Mouse (Mus musculus) hindbrain, embryonic 14.5 days (tissue): ENCODE measurements around the gene Galnt12. TPM values are rescaled to one million over a fixed set of nuclear protein-coding genes. Genes with fewer than 3 reads are reported as not detected.

Experiments
- ATAC-seq: fragments of 200-750 bp; cut with Nextera tagmentation; 2 replicates; pipeline ENCODE4 v1.8.0; 2017; ENCODE audit warnings: moderate number of reproducible peaks, mild to moderate bottlenecking, moderate TSS enrichment, moderate library complexity; ENCODE audit not compliant: low FRiP score
- DNase-seq: peaks from one replicate; pipeline ENCODE4 v3.0.0-alpha.2; 2015; ENCODE audit warnings: low spot score
- H3K27ac ChIP-seq: fragments of 300-500 bp; sonication (generic); 2 replicates; pipeline ENCODE4 v1.5.1; 2014; ENCODE audit warnings: mild to moderate bottlenecking, moderate library complexity
- H3K27me3 ChIP-seq: fragments of 300-500 bp; sonication (generic); 2 replicates; pipeline ENCODE4 v1.6.1; 2014; ENCODE audit warnings: mild to moderate bottlenecking, low read length, mixed read lengths; ENCODE audit not compliant: control insufficient read depth, insufficient read depth
- H3K36me3 ChIP-seq: fragments of 300-500 bp; sonication (generic); replicated peaks from 2 replicates; pipeline ENCODE4 v1.6.1; 2014; ENCODE audit not compliant: control insufficient read depth, insufficient read depth
- H3K4me1 ChIP-seq: fragments of 300-500 bp; sonication (generic); replicated peaks from 2 replicates; pipeline ENCODE4 v1.6.1; 2014; ENCODE audit warnings: antibody characterized with exemption, low read length, mixed read lengths; ENCODE audit not compliant: control insufficient read depth, insufficient read depth
- H3K4me2 ChIP-seq: fragments of 300-500 bp; sonication (generic); replicated peaks from 2 replicates; pipeline ENCODE4 v1.6.1; 2014; ENCODE audit warnings: mild to moderate bottlenecking, moderate library complexity
- H3K4me3 ChIP-seq: fragments of 300-500 bp; sonication (generic); replicated peaks from 2 replicates; pipeline ENCODE4 v1.5.1; 2014; ENCODE audit warnings: mild to moderate bottlenecking, low read length
- H3K9ac ChIP-seq: fragments of 300-500 bp; sonication (generic); 2 replicates; pipeline ENCODE4 v1.6.1; 2014
- H3K9me3 ChIP-seq: fragments of 300-500 bp; sonication (generic); 2 replicates; pipeline ENCODE4 v1.6.1; 2016; ENCODE audit warnings: low read length; ENCODE audit not compliant: control insufficient read depth
- WGBS: fragments of 180-500 bp; shearing (Covaris S2); extraction: QIAGEN DNeasy Blood & Tissue Kit; methylation state at CpG from one replicate; pipeline ENCODE4 v1.1.7; 2014; 5-methylcytosine and 5-hydroxymethylcytosine counted together
- polyA plus RNA-seq: library from polyadenylated mRNA; unstranded; fragments of >200 nt; fragmentation: Nextera tagmentation; extraction: Ambion mirVana; gene quantifications from 2 replicates; pipeline ENCODE4 v1.2.1, GENCODE M21; 2014

The Galnt12 gene
- polyA plus RNA-seq, 1 experiment from 2014 or later: 1.2 TPM

DNA sequence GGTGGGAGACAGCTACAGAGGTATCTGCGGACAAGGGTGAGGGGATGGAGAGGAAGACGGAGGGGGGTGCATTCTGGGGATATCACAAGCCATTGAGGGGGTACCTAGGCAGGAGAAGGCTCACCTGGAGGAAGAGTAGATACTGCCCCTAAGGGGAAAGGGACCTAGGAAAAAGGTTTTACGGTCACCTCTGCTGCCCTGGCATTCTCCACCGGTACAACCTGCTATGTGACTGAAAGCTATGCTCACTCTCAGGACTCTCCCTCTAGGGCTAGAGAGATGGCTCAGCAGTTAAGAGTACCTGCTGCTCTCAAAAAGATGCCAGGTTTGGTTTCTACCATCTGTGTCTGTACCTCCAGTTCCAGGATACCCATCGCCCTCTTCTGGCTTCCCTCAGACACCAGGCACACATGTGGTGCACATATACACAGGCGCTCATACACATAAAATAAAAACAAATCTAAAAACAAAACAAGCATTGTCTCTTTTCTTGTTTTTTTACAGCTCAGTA, 36.1 kb upstream of the Galnt12 start:
- no peaks in the 10 kb centered on the region for H3K27me3 ChIP-seq
- H3K9ac ChIP-seq: no peak overlapping the region
- no peak overlapping the region for H3K27ac ChIP-seq
- H3K4me1 ChIP-seq: peaks cover 16% of the 10 kb centered on the region
- WGBS: 97% methylated on average over 6 of the region's 6 CpGs
- DNase-seq (no peak), ATAC-seq (no peak)
- no peak overlapping the region for H3K4me3 ChIP-seq
- H3K4me2 ChIP-seq: peak overlapping the region; percentile 75
- H3K36me3 ChIP-seq: no peaks in the 10 kb centered on the region
- H3K9me3 ChIP-seq: no peaks in the 10 kb centered on the region

DNA sequence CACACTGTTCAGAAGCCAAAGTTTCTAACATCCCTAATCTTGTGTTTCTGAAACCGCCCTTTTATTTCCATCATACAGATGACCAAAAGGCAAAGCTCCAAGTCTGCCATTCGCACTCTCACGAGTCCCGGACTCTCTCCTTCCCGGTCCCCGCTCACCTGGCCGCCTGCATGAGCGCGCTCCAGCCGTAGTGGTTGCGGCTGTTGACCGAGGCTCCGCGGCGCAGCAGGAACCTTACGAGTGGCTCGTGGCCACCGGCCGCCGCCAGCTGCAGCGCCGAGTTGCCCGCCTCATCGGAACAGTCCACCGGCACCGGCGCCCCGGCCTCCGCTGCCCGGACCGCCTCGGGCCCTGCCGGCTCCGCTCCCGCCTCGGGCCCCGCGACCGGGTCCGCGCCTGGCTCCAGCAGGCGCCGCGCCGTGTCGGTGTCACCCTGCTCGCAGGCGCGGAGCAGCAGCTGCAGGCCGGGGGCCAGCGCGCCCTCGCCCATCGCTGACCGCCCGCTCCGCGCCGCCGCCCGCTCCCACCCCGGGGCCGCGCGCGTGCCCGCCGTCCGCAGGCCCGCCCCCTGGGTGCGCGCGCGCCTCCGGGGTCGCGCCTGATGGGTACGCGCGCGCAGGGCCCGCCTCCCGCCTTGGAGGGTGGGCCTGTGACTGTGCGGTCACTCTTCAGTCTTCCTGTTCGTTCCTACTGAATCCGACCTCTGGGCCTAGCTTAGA, 34.8 kb upstream of the Galnt12 start, which contains the start of gene Anks6:
Gene Anks6 (minus strand): TSS at position 637 of the 719 bp plus-strand sequence.
- under 1% methylated on average over 75 of the region's 86 CpGs for WGBS
- 0 out of 2 replicates have a peak, but pooled peaks cover 5% of the 10 kb centered on the region for H3K4me1 ChIP-seq
- ATAC-seq (peak; percentile 87), DNase-seq (peak; percentile 87)
- peak within 1 kb of the TSS; percentile 75 for H3K4me2 ChIP-seq
- peak within 1 kb of the TSS; percentile 79 for H3K27ac ChIP-seq
- no peaks in the 10 kb centered on the region for H3K36me3 ChIP-seq
- no peaks in the 10 kb centered on the region for H3K27me3 ChIP-seq
- no peaks in the 10 kb centered on the region for H3K9me3 ChIP-seq
- H3K9ac ChIP-seq: peak within 1 kb of the TSS; percentile 83
- H3K4me3 ChIP-seq: peak within 1 kb of the TSS; percentile 82

GRCm38 (mm10) chr4:47057510-47058325, 34.0 kb upstream of the Galnt12 start:
- 37% methylated on average over 25 of the region's 25 CpGs for WGBS
- peak; percentile 39 for ATAC-seq
- no peak for DNase-seq

DNA sequence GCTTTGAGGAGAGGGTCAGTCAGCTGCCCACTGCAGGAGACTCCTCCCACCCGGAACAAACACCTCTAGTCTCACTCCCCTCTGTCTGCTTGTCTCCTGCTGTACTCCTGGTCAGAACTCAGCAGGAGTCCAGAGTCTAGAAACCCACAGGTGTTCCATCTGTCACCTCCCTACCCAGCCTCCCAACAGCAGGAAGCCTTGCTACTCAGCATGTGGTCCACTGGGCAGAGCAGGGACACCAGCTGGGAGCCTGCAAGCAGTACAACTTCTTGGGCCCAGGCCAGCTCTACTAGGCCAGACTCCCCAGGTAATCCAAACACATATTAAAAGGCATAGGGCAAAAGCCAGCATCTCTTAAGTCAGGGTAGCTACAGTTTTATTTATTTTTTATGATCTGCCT, 30.8 kb upstream of the Galnt12 start:
- 0 out of 2 replicates have a peak, but pooled peaks cover 5% of the 10 kb centered on the region for H3K4me1 ChIP-seq
- H3K4me3 ChIP-seq: no peak overlapping the region
- H3K36me3 ChIP-seq: no peaks in the 10 kb centered on the region
- H3K9ac ChIP-seq: no peak overlapping the region
- H3K9me3 ChIP-seq: no peaks in the 10 kb centered on the region
- 14% methylated on average over 1 of the region's 1 CpGs for WGBS
- no peak for ATAC-seq
- no peak for DNase-seq
- H3K4me2 ChIP-seq: no peak overlapping the region
- no peaks in the 10 kb centered on the region for H3K27me3 ChIP-seq
- no peak overlapping the region for H3K27ac ChIP-seq

More at GRCm38 (mm10) chr4:47057510-47058325, 34.0 kb upstream of the Galnt12 start:
- Histone ChIP-seq H3K27me3 (no peaks in the 10 kb centered on the region), H3K4me2 (peak overlapping the region; percentile 75), H3K4me1 (0 out of 2 replicates have a peak, but pooled peaks cover 5% of the 10 kb centered on the region), H3K36me3 (no peaks in the 10 kb centered on the region), H3K4me3 (peak overlapping the region; percentile 82), H3K9me3 (no peaks in the 10 kb centered on the region), H3K27ac (peak overlapping the region; percentile 79), H3K9ac (peak overlapping the region; percentile 83)

- DNase-seq (no peak), ATAC-seq (no peak)
- Histone ChIP-seq H3K27ac (no peak overlapping the region), H3K36me3 (no peaks in the 10 kb centered on the region), H3K9ac (no peak overlapping the region), H3K4me3 (no peak overlapping the region), H3K9me3 (no peaks in the 10 kb centered on the region), H3K4me1 (no peaks in the 10 kb centered on the region), H3K27me3 (no peaks in the 10 kb centered on the region), H3K4me2 (no peak overlapping the region)
- WGBS: 47% methylated on average over 2 of the region's 2 CpGs
Measured at GRCm38 (mm10) chr4:47075054-47075453, 16.7 kb upstream of the Galnt12 start.

GRCm38 (mm10) chr4:47079997-47080646, 11.6 kb upstream of the Galnt12 start:
- no peak overlapping the region for H3K4me3 ChIP-seq
- H3K36me3 ChIP-seq: no peaks in the 10 kb centered on the region
- no peaks in the 10 kb centered on the region for H3K4me1 ChIP-seq
- WGBS: 91% methylated on average over 17 of the region's 17 CpGs
- no peak overlapping the region for H3K4me2 ChIP-seq
- ATAC-seq: no peak
- no peak overlapping the region for H3K9ac ChIP-seq
- no peak for DNase-seq
- no peak overlapping the region for H3K27ac ChIP-seq
- H3K27me3 ChIP-seq: no peaks in the 10 kb centered on the region; the same call in 1 of the 2 replicates
- no peaks in the 10 kb centered on the region for H3K9me3 ChIP-seq

DNA sequence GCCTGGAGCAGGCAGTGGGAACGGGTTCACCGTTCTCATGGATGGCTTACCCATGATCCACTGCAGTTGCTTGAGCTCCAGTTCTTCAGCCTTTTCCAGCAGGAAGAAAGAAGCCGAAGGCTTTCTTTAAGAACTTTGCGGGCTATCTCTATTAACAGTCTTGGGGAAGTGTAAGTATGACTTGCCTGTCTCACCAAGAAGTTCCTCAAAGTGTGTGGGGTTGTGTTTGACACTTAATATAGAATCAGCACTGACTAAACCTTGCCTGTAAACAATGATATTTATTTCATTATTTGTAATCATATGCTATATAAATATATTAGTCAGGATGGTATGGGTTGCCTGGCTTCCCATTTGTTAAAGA, 11.1 kb upstream of the Galnt12 start:
- 91% methylated on average over 4 of the region's 4 CpGs for WGBS
- ATAC-seq: no peak

DNA sequence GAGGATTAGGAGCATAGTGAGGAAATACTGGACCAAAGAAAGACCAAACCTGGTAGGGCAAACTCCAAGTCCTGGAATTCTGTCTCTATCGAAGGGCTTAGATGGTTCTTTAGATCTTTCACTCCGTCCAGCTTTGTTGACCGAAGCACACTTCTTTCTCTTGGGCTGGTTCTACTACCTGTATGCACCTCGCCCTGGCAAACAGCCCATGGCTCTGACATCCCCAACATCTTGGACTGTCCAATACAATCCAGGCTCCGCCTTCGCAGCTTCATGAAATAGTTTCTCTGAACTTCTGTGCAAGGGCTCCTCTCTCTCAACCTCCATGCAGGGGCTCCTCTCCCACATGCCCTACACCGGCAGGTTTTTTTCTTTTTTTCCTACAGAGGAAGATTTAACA, 7.9 kb upstream of the Galnt12 start:
- Histone ChIP-seq H3K4me1 (no peaks in the 10 kb centered on the region), H3K4me3 (no peak overlapping the region), H3K36me3 (no peaks in the 10 kb centered on the region), H3K27ac (no peak overlapping the region), H3K9ac (no peak overlapping the region), H3K27me3 (no peaks in the 10 kb centered on the region; the same call in 1 of the 2 replicates), H3K9me3 (no peaks in the 10 kb centered on the region), H3K4me2 (no peak overlapping the region)
- DNase-seq (no peak), ATAC-seq (no peak)
- 93% methylated on average over 7 of the region's 7 CpGs for WGBS

More for the DNA sequence above, 11.1 kb upstream of the Galnt12 start:
- no peaks in the 10 kb centered on the region; the same call in 1 of the 2 replicates for H3K27me3 ChIP-seq
- H3K27ac ChIP-seq: no peak overlapping the region
- no peaks in the 10 kb centered on the region for H3K9me3 ChIP-seq
- H3K9ac ChIP-seq: no peak overlapping the region
- no peak for DNase-seq
- no peaks in the 10 kb centered on the region for H3K36me3 ChIP-seq
- H3K4me2 ChIP-seq: no peak overlapping the region
- no peak overlapping the region for H3K4me3 ChIP-seq
- H3K4me1 ChIP-seq: no peaks in the 10 kb centered on the region

GRCm38 (mm10) chr4:47088671-47089070, 3.0 kb upstream of the Galnt12 start:
- ATAC-seq: no peak
- H3K4me1 ChIP-seq: peaks cover 9% of the 10 kb centered on the region; the same call in 1 of the 2 replicates
- peaks cover 28% of the 10 kb centered on the region for H3K27me3 ChIP-seq
- H3K4me3 ChIP-seq: no peak overlapping the region
- no peaks in the 10 kb centered on the region for H3K9me3 ChIP-seq
- H3K27ac ChIP-seq: no peak overlapping the region
- no peak overlapping the region for H3K9ac ChIP-seq
- no peak for DNase-seq
- no peaks in the 10 kb centered on the region for H3K36me3 ChIP-seq
- H3K4me2 ChIP-seq: no peak overlapping the region
- WGBS: 90% methylated on average over 7 of the region's 7 CpGs
